Mouse (Mus musculus) adrenal gland, adult (tissue): Measurements from ENCODE around the gene Slc4a1.

Source experiments
- DNase-seq, 2 experiments: peaks; one replicate each; pipeline ENCODE4 v3.0.0; 2022 to 2023; ENCODE audit warnings: low spot score in 1 of 2; ENCODE audit not compliant: inconsistent age in 2 of 2

The Slc4a1 gene

DNA sequence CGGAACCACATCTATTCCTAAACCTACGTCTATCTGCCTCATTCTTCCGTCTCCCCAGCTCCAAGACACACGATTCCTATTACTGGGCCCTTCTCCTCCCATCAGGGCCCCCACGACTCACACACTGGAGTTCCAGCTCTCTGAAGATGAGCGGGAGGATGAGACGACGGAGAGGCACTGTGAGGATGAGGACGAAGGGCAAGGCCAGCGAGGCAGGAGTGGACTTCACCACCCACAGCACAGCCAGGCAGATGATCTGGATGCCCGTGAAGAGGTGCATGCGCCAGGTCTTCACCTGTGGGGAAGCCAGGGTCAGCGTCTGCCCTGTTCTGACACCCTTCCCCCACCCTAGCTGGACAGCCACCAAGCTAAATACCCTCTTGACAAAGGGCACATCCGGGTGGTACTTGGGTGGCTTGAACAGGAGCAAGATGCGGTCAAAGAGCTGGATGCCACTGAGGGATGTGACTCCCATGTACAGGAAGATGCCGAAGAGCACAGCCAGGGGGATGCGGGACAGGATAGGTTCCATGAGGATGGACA is 15.0 kb downstream of the Slc4a1 start:
- DNase-seq: no peak

DNA sequence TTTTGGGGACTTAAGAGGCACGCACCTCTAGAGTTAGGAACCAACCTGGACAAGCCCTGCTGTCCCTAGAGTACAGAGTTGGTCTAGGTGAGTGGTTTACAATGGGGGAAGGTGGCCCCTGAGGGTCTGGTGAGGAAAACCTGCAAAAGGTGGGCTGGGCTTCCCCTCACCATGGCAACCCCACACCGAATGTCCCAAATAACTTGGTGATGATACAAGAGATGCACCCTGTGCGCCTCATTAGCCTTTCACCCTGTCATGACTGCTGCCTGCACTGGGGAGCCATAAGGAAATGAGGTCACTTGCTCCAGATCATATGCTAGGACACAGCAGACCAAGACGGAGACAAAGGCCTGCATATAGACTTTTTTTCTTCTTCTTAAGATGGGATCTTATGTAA is 15.6 kb downstream of the Slc4a1 start:
- no peak for DNase-seq

DNA sequence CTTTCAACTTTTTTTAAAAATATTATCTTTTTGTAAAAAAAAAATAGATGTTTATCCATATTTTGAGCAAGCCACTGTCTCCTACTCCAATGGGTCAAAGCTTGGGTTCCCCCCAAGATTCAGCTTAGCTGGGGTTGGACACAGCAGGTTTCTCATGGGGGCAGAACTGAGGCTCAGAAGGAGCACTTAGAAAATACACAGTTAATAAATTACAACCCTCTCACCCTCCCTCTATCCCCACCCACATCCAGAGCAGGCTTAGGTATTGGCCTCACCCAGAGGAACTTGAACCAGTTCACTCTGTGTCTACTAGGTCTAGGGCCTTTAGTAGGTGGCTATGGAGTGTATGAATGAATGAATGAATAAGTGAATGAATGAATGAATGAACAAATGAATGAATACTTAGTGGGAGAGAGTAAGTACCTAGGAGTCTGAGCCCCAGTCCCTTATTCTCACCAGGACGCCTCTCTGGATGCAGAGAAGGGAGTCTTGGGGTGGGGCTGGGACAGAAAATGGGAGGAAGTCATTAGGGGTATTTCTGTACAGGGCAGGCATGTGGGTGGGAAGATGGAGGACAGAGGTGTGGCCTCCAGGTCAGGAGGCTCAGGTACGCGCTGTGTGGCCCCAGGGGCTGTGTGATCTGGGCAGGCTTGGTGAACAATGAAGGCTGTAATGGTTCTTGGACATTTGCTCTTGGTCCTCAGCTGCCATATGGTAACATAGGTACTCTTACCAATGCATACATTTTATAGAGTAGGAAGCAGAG is 16.6 kb downstream of the Slc4a1 start:
- no peak for DNase-seq

DNA sequence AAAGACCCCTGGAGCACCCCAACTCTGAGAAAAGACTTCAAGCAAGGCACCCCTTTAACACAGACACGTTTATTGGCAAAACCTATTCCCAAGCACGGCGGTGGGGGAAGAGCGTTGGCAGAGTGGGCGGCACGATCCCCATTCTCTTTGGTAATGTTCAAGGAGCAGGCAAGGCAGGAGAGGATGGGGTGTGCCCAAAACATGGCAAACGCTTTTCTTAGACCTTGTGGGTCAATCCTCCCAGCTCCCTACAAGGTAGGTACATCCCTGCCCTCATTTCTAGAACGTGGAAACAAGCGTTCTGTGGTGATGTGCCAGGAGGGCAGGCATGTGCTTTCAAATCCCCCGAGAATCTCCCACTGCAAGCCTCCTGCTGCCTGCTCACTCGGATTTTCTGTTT is 17.2 kb downstream of the Slc4a1 start:
- no peak for DNase-seq

DNA sequence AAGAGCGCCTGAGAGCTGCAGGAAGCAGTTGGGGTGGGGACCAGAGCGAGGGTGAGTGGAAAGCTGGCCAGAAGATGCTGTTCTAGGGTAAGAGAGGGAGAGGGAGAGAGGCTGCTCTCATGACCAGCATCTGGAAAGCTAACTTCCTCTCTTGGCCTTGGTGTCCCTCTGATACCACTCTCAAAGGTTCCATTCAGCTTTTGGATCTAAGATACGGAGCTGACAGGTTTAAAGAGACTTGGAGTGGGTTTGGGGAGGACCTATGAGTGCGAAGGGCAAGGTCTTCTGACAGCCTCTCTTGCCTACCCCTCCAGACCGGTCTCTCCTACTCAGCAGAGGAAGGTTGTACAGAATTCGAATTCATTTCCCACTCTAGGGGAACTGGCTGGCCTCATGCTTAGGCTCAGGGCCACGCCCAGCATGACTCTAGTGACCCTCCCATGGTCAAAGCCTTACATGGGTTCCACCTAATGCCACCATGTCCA is 17.9 kb downstream of the Slc4a1 start:
- DNase-seq: no peak

DNA sequence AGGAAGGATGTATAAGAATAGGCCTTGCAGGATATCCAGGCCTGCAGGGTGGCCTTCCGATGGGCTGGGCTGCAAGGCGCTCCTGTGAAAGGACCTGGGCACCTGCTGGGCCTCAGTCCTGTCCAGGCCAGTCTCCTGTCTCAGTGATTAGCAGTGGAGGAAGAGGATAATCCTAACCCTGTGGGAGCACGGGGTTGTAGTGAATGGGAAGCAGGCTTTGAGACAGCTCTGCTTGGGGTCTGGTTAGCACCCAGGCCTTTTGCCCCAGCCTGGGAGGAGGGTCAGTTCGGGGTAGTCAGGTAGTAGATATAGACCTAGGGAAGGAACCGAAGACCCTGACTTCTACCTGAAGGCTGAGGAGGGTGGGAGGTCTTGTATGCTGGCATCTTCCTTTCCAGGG is 18.3 kb downstream of the Slc4a1 start:
- DNase-seq: no peak

DNA sequence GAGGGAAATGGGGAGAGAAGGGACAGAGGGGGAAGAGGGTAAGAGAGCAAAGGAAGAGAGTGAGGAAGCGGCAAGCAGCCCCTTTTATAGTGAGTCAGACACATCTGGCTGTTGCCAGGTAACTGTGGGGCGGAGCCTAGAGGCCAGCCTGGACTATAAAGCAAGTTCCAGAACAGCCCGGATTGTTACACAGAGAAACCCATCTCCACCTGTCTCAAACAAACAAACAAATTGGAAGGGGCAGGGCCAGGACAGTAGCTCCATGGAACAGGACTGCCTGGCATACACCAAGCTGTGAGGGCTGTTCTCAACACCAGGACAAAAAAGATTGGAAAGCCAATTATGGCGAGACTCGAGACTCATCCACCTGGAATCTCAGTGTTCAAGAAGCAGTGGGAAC is 19.1 kb downstream of the Slc4a1 start:
- no peak for DNase-seq

DNA sequence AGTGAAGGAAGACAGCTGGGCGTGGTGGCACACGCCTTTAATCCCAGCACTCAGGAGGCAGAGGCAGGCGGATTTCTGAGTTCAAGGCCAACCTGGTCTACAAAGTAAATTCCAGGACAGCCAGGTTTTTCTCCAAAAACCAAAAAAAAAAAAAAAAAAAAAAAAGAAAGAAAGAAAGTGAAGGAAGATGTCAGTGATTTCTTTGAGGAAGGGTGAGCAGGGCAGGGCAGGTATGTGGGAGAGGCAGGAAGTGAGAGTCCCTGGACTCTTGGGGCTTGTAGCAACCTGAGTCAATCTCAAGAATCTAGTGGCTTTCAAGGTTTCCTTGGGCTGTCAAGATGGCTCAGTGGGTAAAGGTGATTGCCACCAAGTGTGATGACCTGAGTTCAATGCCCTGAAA is 21.5 kb downstream of the Slc4a1 start:
- no peak for DNase-seq

DNA sequence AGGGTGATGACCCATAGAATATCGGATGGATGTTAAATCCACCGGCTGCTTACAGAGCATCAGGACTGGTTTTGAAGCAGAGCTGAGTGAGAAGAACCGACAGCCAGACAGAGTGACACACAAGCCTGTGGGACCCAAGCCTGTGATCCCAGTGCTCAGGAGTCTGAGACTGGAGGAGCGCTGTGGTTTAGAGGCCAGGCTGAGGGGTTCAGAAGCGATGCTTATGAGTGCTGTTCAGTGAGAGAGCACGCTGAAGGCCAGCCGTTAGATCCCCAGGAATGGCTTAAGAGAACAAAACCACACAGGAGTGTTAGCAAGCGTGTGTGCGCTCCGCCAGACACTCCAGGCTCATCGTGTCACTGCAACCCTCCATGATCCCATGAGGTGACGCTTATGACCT is 23.3 kb downstream of the Slc4a1 start:
- DNase-seq: no peak

DNA sequence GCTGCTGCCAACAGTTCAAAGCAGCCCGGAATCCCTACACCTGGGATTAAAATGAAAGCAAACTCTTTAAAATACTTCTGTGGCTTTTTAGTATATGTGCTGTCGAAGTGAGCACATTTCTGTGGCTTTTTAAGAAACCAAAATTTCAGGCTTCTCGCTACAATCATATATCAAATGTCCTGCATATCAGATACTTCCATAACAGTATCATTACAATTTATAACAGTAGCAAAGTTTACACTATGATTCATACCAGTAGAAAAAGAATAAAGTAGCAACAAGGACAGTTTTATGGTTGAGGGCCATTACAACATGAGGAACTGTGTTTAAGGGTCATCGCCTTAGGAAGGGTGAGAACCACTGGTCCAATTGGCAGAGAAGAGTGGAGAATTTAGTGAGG is 24.9 kb downstream of the Slc4a1 start:
- no peak for DNase-seq

DNA sequence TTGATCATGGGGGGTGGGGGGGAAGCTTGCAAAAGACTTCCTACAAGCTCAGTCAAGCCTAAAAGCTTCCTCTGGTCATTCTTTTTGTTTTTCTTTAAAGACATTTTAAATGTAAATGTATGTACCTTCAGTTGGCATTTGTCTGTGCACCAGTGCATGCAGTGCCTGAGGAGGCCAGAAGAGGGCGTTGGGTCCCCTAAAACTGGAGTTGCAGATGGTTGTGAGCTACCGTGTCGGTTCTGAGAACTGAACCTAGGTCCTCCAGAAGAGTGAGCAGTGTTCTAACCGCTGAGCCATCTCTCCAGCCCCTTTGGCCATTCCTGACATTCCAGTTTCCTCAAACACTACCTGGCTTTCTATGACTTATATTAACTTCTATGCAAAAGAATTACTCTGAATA is 26.4 kb downstream of the Slc4a1 start:
- no peak for DNase-seq

DNA sequence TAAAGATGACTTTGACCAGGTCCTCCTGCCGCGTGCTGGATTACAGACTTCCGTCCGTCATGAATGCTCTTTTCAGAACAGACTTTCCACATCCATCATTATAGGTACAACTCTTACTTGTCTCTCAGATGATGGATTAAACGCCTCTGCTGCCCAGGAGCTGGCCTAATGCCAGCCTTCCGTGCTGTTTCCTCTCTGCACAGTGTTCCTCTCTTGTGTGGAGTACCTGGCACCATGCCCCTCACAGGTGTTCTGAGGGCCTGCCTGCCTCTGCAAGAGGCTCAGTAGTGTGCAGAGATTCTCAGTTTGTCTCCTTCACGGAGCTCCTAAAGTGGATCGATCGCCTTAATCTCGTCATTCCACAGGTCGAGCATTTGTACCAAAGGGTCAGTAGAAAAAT is 26.8 kb downstream of the Slc4a1 start:
- DNase-seq: peak; percentile 30 to 55

DNA sequence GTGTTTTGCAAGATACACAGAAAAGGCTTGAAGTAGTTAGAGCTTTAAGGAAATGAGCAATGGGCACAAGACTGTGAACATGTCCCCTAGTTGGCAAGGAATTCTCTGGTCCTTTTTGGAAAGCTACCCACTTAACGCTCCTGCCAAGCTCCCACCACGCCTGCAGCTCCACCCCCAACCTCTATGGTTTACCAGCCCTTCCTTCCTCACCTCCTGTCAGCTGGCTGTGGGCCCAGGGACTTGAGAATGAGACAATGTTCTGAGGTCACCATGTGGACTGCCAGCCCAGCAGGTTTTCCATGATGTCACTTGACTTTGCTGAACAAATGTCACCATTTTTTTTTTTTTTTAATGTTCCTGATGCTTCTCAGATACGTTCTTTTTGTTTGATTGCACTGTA is 27.4 kb downstream of the Slc4a1 start:
- DNase-seq: peak; percentile 86 to 94

DNA sequence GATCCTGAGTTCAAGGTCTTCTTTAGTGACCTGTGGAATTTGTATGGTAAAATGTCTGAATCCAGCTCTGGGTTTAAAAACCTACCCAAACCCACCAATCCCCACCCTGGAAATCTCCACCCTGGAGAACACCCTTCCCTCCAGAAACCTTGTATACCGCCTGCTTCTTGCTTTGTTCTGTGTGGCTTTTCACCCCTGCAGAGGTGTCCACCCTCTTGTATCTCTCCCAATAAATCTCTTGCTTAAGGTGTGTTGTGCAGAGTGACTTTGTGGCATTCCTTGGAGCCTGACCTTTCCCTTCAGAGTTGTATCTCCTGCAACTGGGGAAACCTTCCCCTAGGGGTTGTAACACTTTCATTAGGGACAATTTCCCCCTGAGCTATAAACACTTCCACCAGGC is 28.1 kb downstream of the Slc4a1 start:
- no peak for DNase-seq

DNA sequence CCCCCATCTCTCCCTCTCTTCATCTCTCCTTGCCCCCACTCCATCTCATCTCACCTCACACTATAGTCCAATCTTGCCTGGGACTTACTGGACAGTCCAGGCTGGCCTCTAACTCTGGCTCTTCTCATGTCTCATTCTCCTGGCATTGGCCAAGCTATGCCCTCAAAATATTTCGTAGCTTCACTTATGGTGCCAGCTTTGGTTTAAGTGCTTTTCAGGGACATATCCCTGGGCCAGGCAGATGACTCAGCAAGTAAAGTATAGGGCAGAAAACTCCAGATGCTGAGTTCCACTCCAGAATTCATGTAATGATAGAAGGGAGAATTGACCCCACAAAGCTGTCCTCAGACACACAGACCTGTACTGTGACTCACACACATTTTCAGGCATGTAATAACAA is 29.8 kb downstream of the Slc4a1 start:
- DNase-seq: peak; percentile 28 to 74

DNA sequence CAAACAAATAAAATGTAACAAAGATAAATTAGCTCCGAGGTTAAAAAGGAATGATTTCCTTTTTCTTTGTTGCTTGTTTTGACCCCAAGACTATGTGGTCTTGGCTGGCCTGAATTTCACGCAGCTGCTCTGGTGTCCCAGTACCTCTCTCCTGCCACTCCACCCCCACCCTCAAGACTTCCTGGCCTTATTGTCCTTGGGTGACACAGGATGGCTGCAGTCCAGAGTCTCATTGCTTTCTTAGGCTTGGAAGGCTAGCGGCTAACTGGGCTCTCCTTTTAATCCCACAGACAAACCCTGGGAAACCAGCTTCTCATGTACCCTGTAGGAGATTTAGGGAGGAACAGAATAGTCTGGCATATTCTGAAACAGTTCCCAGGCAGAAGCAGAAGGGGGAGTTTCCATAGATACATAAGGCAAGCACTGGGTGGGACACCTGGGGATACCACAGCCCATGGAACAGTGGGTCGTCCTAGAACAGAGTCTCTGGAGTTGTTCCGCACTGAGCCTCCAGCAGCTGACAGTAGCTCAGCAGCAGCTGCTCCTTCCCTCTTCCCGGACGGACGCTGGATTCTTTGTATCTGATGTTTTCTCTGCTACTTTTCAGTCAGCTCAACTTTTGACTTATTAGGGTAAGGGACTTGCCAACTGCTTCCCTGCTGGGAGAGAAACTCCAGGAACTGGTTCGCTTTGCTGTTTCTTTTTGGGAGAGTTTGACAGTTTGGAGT is 30.9 kb downstream of the Slc4a1 start:
- peak; percentile 34 to 81 for DNase-seq

DNA sequence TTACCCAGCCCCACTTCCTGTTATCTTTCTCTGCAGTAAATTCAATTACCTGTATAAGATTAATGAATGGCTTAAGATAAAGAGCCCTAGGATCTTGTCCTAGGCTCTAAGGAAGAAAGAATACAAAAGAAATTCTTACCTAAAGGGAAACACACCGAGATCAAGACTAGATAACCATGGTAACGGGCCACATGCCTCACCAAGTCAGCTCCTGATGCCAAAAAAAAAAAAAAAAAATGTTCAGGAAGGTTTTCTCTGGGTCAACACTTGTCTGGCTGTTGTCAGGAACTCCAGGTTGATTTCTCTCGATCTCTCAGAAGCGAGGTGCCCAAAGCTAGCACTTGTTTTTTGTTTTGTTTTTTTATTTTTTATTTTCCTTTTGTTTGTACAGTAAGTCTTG is 32.0 kb downstream of the Slc4a1 start:
- no peak for DNase-seq

DNA sequence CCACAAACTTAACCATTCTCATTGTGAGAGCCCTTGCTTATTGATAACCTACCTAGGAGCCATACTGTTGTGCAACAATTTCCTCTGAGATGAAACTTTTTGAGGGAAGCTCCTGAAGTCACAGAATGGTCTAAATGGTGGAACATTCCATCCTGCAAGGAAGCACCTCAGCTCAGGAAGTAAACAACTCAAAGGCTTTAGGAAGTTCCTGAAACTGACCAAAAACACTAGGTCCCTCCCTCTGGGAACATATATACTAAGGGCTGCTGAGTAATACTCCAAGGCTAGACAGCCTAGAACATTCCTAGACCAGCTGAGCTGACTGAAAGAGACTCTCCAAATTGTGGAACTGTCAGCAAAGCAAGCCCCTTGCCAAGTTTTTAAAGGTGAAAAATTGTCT is 32.9 kb downstream of the Slc4a1 start:
- no peak for DNase-seq

DNA sequence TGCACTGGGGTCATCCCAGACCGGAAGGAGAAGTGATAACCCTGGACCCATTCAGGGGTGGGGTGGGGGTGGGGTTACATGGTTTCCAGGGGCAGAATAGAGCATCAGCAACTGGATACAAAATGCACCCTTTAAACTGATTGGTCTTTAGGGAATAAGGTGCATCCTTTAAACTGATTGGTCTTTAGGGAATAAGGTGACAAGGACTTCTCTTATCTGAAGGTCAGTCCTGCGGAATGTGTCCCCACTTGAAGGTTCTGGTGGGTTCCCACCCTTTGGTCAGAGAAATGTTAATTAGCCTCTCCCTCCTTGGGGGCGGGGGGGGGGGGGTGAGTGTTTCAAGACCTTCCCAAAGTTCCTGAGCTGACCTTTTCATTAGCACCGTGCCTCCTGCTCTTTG is 34.2 kb downstream of the Slc4a1 start:
- DNase-seq: no peak

DNA sequence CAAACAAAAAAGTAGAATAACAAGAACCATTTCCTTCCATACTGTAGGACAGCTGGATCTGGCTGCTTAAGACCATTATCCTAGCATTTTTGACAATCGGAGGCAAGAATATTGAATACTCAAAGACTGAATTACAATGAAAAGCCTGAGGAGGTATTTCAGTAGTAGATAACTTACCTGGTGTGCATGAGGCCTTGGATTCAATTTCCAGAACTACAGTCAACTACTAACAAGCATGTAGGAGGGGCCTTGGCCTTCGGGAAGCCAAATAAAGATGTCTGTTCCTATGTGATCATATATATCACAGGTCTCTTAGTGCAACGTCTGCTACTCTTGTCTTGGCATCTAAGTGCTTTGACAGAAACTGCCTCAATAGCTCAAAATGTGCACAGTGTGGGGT is 36.0 kb downstream of the Slc4a1 start:
- no peak for DNase-seq

DNA sequence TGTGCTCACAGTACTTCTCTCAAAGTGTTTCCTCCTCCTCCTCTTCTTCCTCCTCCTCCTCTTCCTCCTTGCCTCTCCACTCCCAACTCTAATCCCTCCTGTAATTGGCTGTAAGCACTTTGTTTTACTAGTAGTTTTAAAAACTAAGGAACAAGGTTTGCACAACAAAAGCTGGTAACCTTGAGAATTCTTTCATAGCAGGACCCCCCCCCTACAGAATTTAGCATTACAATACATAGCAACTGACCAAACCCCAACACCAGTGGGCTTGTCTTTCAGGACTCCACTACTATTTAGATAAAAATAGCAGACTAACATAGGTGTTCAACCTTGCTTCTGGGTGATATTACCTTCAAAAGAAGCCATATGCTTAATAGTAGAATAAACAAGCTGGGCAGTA is 36.5 kb downstream of the Slc4a1 start:
- DNase-seq: no peak

DNA sequence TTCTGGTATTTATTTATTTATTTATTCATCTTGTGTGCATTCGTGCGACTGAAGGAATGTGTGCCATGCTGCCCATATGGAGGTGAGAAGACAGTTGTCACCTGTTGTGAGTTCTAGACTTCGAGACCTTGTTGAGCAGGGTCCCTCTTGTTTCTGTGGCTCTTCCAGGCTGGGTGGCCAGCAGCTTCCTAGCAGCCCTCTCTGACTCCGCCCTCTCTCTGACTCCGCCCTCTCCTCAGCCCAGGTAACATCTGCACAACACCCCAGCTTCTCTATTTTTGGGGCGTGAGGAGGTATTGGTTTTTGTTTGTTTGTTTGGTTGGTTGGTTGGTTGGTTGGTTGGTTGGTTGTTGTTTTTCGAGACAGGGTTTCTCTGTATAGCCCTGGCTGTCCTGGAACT is 38.2 kb downstream of the Slc4a1 start:
- DNase-seq: no peak
